Mouse (Mus musculus): ENCODE measurements at regions not wholly inside any gene's neighbourhood (a gene's known extent, or its start where the extent isn't known, plus 50 kb on each side); places are given as distances from the start of the nearest gene placed in this dataset.

DNA sequence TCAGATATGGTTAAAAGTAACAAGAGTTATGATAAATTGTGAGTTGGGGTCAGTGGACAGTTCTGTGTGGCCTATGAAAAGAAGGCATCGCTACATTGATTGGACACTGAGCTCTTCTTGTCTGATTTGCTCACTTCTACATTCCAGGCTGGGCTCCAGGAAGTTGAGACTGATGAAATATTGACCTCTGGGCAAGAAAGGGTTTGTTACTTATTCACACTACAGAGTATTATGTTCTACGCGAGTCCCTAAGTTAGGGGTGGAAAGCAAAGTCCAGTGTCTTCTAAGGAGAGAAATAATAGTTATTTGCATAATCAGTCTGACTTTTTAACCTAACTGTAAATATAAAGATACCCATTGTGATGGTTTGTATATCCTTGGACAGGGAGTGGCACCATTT lies 397.0 kb upstream of the Ubash3b start:
- TF ChIP-seq CTCF (IDR thresholded peaks at IDR 0.05; ENCODE audit: insufficient read depth, low read depth, low read length): no peak
- no peak for TF ChIP-seq POLR2A (IDR thresholded peaks at IDR 0.05; ENCODE audit: insufficient read depth, low read depth, low read length)
